Mouse (Mus musculus): ENCODE measurements at regions not wholly inside any gene's neighbourhood (a gene's known extent, or its start where the extent isn't known, plus 50 kb on each side); places are given as distances from the start of the nearest gene placed in this dataset.

DNA sequence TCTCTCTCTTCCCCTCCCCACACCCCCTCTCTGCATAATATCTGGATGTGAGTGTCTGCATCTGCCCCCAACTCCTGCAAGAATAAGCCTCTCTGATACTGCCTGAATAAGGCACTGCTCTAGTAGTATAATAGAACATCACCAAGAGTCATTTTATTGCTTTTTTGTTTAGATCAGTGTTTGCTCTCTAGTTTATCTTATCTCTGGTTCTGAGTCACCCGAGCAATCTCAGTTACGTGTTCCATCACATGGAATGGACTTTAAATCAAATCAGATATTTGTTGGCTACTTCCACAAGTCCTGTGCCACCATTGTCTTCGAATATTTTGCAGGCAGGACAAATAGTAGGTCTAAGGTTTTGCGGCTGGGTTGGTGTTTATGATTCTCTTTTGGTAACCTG lies 131.5 kb downstream of the Ube2e3 start:
- TF ChIP-seq CTCF (IDR thresholded peaks at IDR 0.05; ENCODE audit: low read depth) (no peak), EP300 (IDR thresholded peaks at IDR 0.05; ENCODE audit: low read depth) (no peak)
